Mouse (Mus musculus): ENCODE measurements at regions not wholly inside any gene's neighbourhood (a gene's known extent, or its start where the extent isn't known, plus 50 kb on each side); places are given as distances from the start of the nearest gene placed in this dataset.
A peak's percentile ranks its signal among the peaks of the same experiment; 100 is the strongest.

GRCm38 (mm10) chr1:47961860-47962259 lies 1069.2 kb upstream of the Slc39a10 start:
- 41% methylated on average over 1 of the region's 1 CpGs for WGBS
- DNase-seq, result peak in 1 of 2 experiments; percentile 6
- Histone ChIP-seq H3K27me3 (ENCODE audit: control insufficient read depth, insufficient read depth, low read length) (no peaks in the 10 kb centered on the region), H3K4me3 (replicated peaks; ENCODE audit: insufficient read depth, low read depth, low read length) (no peak overlapping the region), H3K4me1 (ENCODE audit: control insufficient read depth, insufficient read depth, low read length) (no peaks in the 10 kb centered on the region), H3K27ac (ENCODE audit: insufficient read depth, low read length) (no peak overlapping the region)
- TF ChIP-seq CTCF (IDR thresholded peaks at IDR 0.05; ENCODE audit: borderline replicate concordance, insufficient read depth, low read depth, low read length) (no peak), POLR2A (IDR thresholded peaks at IDR 0.05; ENCODE audit: borderline replicate concordance, insufficient read depth, low read length) (no peak)

- TF ChIP-seq POLR2A (IDR thresholded peaks at IDR 0.05; ENCODE audit: borderline replicate concordance, insufficient read depth, low read length) (no peak), CTCF (IDR thresholded peaks at IDR 0.05; ENCODE audit: borderline replicate concordance, insufficient read depth, low read depth, low read length) (no peak)
- H3K4me3 ChIP-seq (replicated peaks; ENCODE audit: insufficient read depth, low read depth, low read length), result no peak overlapping the region
- no peaks in the 10 kb centered on the region for H3K4me1 ChIP-seq (ENCODE audit: control insufficient read depth, insufficient read depth, low read length)
- H3K27me3 ChIP-seq (ENCODE audit: control insufficient read depth, insufficient read depth, low read length), result no peaks in the 10 kb centered on the region
- no peak for DNase-seq
- no peak overlapping the region for H3K27ac ChIP-seq (ENCODE audit: insufficient read depth, low read length)
Observed at GRCm38 (mm10) chr1:47940688-47941087, 1048.0 kb upstream of the Slc39a10 start.

- WGBS, result 17% methylated on average over 1 of the region's 1 CpGs
- no peak for TF ChIP-seq POLR2A (IDR thresholded peaks at IDR 0.05; ENCODE audit: borderline replicate concordance, insufficient read depth, low read length)
- no peak for TF ChIP-seq CTCF (IDR thresholded peaks at IDR 0.05; ENCODE audit: borderline replicate concordance, insufficient read depth, low read depth, low read length)
- Histone ChIP-seq H3K4me3 (replicated peaks; ENCODE audit: insufficient read depth, low read depth, low read length) (no peak overlapping the region), H3K27me3 (ENCODE audit: control insufficient read depth, insufficient read depth, low read length) (no peaks in the 10 kb centered on the region), H3K27ac (ENCODE audit: insufficient read depth, low read length) (no peak overlapping the region), H3K4me1 (ENCODE audit: control insufficient read depth, insufficient read depth, low read length) (no peaks in the 10 kb centered on the region)
- no peak for DNase-seq
Observed at GRCm38 (mm10) chr1:47914126-47914525, 1021.5 kb upstream of the Slc39a10 start.

Data from cerebellum, adult 2 months (tissue).